8 mouse cellular contexts compared by ENCODE assay signal in the genomic region with DNA sequence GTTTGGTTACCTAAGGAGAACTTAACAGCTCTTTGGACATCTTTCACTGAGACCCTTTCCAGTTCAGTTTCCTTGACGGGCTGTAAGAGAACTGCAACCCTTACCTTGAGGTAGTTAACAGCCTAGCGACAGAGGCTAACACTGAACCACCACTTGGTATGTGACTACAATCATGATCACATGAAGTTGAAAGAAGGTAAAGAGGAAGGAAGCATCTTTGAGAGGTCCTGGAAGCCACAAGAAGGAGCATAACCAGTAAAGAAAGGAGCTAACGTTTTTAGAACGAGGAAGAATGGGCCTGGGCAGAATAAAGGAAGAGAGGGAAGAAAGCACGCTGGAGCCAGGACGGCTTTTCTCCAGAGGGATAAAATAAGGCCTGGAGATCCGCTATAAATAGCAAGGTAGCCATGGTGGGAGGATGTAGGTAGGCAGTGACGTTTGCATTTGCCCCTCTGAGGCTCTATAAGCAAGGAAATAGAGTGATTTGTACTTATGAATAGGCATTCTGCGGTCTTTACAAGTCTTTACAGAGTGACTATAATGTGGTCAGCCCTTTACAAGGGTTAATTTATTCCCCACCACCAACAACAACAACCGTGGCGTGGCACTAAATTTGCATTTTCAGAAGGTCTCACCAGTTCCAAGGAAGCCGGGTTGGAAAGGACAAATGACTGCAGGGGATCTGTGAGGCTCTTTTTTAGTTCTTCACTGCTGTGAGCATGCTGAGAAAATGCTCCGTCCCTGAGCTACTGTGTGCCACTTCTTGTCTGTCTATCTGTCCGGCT. TPM values are rescaled to one million over a fixed set of nuclear protein-coding genes. Genes with fewer than 3 reads are reported as not detected.
A peak's percentile ranks its signal among the peaks of the same experiment; 100 is the strongest.
DNase-seq lines count a peak whose midpoint lies in the region; ATAC-seq and TF ChIP-seq lines count a peak whose summit lies in the region.

No protein-coding gene starts in this region.

- H3K27ac ChIP-seq in kidney, embryonic 14.5 days (ENCODE audit: low read depth, low read length): peak overlapping the region; percentile 83
- H3K27ac ChIP-seq in bone marrow, adult 2 months (ENCODE audit: control insufficient read depth, insufficient read depth, low read depth, low read length, poor library complexity): peak overlapping the region; percentile 49; the same call in 1 of the 2 replicates
- peak overlapping the region; percentile 90 for H3K27ac ChIP-seq in heart, embryonic 16.5 days (ENCODE audit: low read length)

- 38% methylated on average over 14 of the region's 14 CpGs for WGBS in kidney, embryonic 14.5 days
- 13% methylated on average over 14 of the region's 14 CpGs for WGBS in bone marrow, adult 2 months
- WGBS in heart, embryonic 16.5 days: 33% methylated on average over 14 of the region's 14 CpGs

- H3K4me2 ChIP-seq in kidney, embryonic 14.5 days (replicated peaks; ENCODE audit: low read depth, low read length): peak overlapping the region; percentile 87
- peak overlapping the region; percentile 98 for H3K4me2 ChIP-seq in heart, embryonic 16.5 days (ENCODE audit: low read depth, low read length)

- no peak; the same call in 1 of the 2 replicates for ATAC-seq in kidney, embryonic 14.5 days (ENCODE audit: low FRiP score, low TSS enrichment)
- no peak; the same call in 1 of the 2 replicates for ATAC-seq in heart, embryonic 16.5 days (replicated peaks; ENCODE audit: extremely low read depth, insufficient read depth, low FRiP score)
- ATAC-seq in megakaryocyte, adult 5-6 weeks (ENCODE audit: poor library complexity, severe bottlenecking): peak; percentile 17
- no peak for ATAC-seq in erythroid progenitor cell, adult 5-6 weeks (replicated peaks; ENCODE audit: low FRiP score, poor library complexity, severe bottlenecking)

- H3K9me3 ChIP-seq in kidney, embryonic 14.5 days (ENCODE audit: control insufficient read depth, low read length): no peaks in the 10 kb centered on the region
- no peaks in the 10 kb centered on the region for H3K9me3 ChIP-seq in heart, embryonic 16.5 days (replicated peaks; ENCODE audit: control insufficient read depth, low read length)

- TF ChIP-seq CTCF in bone marrow, adult 2 months (IDR thresholded peaks at IDR 0.05; ENCODE audit: control insufficient read depth, insufficient read depth, low read length): no peak

- H3K4me3 ChIP-seq in kidney, embryonic 14.5 days (ENCODE audit: low read length): peak overlapping the region; percentile 56
- no peak overlapping the region for H3K4me3 ChIP-seq in bone marrow, adult 2 months (replicated peaks; ENCODE audit: control insufficient read depth, low read depth, low read length)
- H3K4me3 ChIP-seq in heart, embryonic 16.5 days (ENCODE audit: low read length): peak overlapping the region; percentile 78

- no peak for TF ChIP-seq POLR2A in bone marrow, adult 2 months (IDR thresholded peaks at IDR 0.05; ENCODE audit: borderline replicate concordance, control insufficient read depth, low read depth, low read length)

- peak overlapping the region; percentile 67 for H3K9ac ChIP-seq in kidney, embryonic 14.5 days (ENCODE audit: low read depth, low read length)
- H3K9ac ChIP-seq in heart, embryonic 16.5 days (ENCODE audit: low read length): peak overlapping the region; percentile 56; the same call in 1 of the 2 replicates

- H3K36me3 ChIP-seq in kidney, embryonic 14.5 days (ENCODE audit: control insufficient read depth, insufficient read depth, low read length): peaks cover 2% of the 10 kb centered on the region; the same call in 1 of the 2 replicates
- no peaks in the 10 kb centered on the region for H3K36me3 ChIP-seq in heart, embryonic 16.5 days (ENCODE audit: control insufficient read depth, insufficient read depth)

- no peaks in the 10 kb centered on the region for H3K27me3 ChIP-seq in kidney, embryonic 14.5 days (ENCODE audit: control insufficient read depth, insufficient read depth, low read length)
- H3K27me3 ChIP-seq in heart, embryonic 16.5 days (ENCODE audit: control insufficient read depth, insufficient read depth, low read length): no peaks in the 10 kb centered on the region

- no peak for DNase-seq in kidney, postnatal 10 days
- no peak for DNase-seq in retina, postnatal 1 day
- DNase-seq in thymus, postnatal 36 days: no peak

- H3K4me1 ChIP-seq in kidney, embryonic 14.5 days (ENCODE audit: control insufficient read depth, insufficient read depth, low read length): peaks cover 2% of the 10 kb centered on the region; the same call in 1 of the 2 replicates
- H3K4me1 ChIP-seq in bone marrow, adult 2 months (ENCODE audit: control insufficient read depth, insufficient read depth, low read length): no peaks in the 10 kb centered on the region
- H3K4me1 ChIP-seq in heart, embryonic 16.5 days (ENCODE audit: control insufficient read depth, insufficient read depth, low read length): peaks cover 32% of the 10 kb centered on the region

RNA-seq across cellular contexts. Expression of a gene that starts 0.8 kb away (rescaled TPM):
- polyA plus RNA-seq in kidney, embryonic 14.5 days (2014; fragmentation: Nextera tagmentation; extraction: Ambion mirVana): 21.2 and 22.9 TPM in 2 replicates
- polyA plus RNA-seq in bone marrow, adult 2 months (2011; ENCODE audit: insufficient read depth, insufficient read length, low replicate concordance, missing spikeins): 2.9 TPM in 1 of 2 replicates, not detected in the other
- polyA plus RNA-seq in heart, embryonic 16.5 days (2015; fragmentation: Nextera tagmentation; extraction: Ambion mirVana): 33.4 and 37.2 TPM in 2 replicates
- 1.1 and 1.7 TPM in 2 replicates for total RNA-seq in megakaryocyte, adult 5-6 weeks (2015)
- total RNA-seq in megakaryocyte, adult 5-6 weeks (2017): 2.9 and 6.2 TPM in 2 replicates
- total RNA-seq in erythroid progenitor cell, adult 5-6 weeks (2015; ENCODE audit: low replicate concordance): 6.5 TPM in 1 of 2 replicates, not detected in the other
- 4.4 TPM in 1 of 2 replicates, not detected in the other for total RNA-seq in erythroid progenitor cell, adult 5-6 weeks (2017; ENCODE audit: low replicate concordance)

RNA-seq across cellular contexts. Expression of a gene that starts 17.5 kb away (rescaled TPM):
- polyA plus RNA-seq in kidney, embryonic 14.5 days (2014; fragmentation: Nextera tagmentation; extraction: Ambion mirVana): 9.6 and 14.2 TPM in 2 replicates
- 8.4 and 16.9 TPM in 2 replicates for polyA plus RNA-seq in bone marrow, adult 2 months (2011; ENCODE audit: insufficient read depth, insufficient read length, low replicate concordance, missing spikeins)
- polyA plus RNA-seq in heart, embryonic 16.5 days (2015; fragmentation: Nextera tagmentation; extraction: Ambion mirVana): 7.3 TPM in 2 replicates
- total RNA-seq in megakaryocyte, adult 5-6 weeks (2015): 5.7 and 6.7 TPM in 2 replicates
- 7.9 and 9.4 TPM in 2 replicates for total RNA-seq in megakaryocyte, adult 5-6 weeks (2017)
- total RNA-seq in erythroid progenitor cell, adult 5-6 weeks (2015; ENCODE audit: low replicate concordance): 0.84 and 2.2 TPM in 2 replicates
- 1.9 and 3.9 TPM in 2 replicates for total RNA-seq in erythroid progenitor cell, adult 5-6 weeks (2017; ENCODE audit: low replicate concordance)

RNA-seq across cellular contexts. Expression of a gene that starts 34.0 kb away (rescaled TPM):
- 12.7 and 17.8 TPM in 2 replicates for polyA plus RNA-seq in kidney, embryonic 14.5 days (2014; fragmentation: Nextera tagmentation; extraction: Ambion mirVana)
- 20.8 and 53.1 TPM in 2 replicates for polyA plus RNA-seq in bone marrow, adult 2 months (2011; ENCODE audit: insufficient read depth, insufficient read length, low replicate concordance, missing spikeins)
- 22.8 and 25.1 TPM in 2 replicates for polyA plus RNA-seq in heart, embryonic 16.5 days (2015; fragmentation: Nextera tagmentation; extraction: Ambion mirVana)
- total RNA-seq in megakaryocyte, adult 5-6 weeks (2015): 7.9 and 13.1 TPM in 2 replicates
- total RNA-seq in megakaryocyte, adult 5-6 weeks (2017): 21.3 and 26.3 TPM in 2 replicates
- total RNA-seq in erythroid progenitor cell, adult 5-6 weeks (2015; ENCODE audit: low replicate concordance): 7.1 and 9.4 TPM in 2 replicates
- total RNA-seq in erythroid progenitor cell, adult 5-6 weeks (2017; ENCODE audit: low replicate concordance): 6.1 and 16.9 TPM in 2 replicates

RNA-seq across cellular contexts. Expression of a gene that starts 39.4 kb away (rescaled TPM):
- polyA plus RNA-seq in kidney, embryonic 14.5 days (2014; fragmentation: Nextera tagmentation; extraction: Ambion mirVana): 26.0 and 37.8 TPM in 2 replicates
- 6.6 and 11.5 TPM in 2 replicates for polyA plus RNA-seq in bone marrow, adult 2 months (2011; ENCODE audit: insufficient read depth, insufficient read length, low replicate concordance, missing spikeins)
- polyA plus RNA-seq in heart, embryonic 16.5 days (2015; fragmentation: Nextera tagmentation; extraction: Ambion mirVana): 8.5 and 14.3 TPM in 2 replicates
- total RNA-seq in megakaryocyte, adult 5-6 weeks (2015): 12.0 and 12.2 TPM in 2 replicates
- total RNA-seq in megakaryocyte, adult 5-6 weeks (2017): 9.9 and 10.7 TPM in 2 replicates
- total RNA-seq in erythroid progenitor cell, adult 5-6 weeks (2015; ENCODE audit: low replicate concordance): 2.5 and 3.4 TPM in 2 replicates
- 2.1 and 3.3 TPM in 2 replicates for total RNA-seq in erythroid progenitor cell, adult 5-6 weeks (2017; ENCODE audit: low replicate concordance)

RNA-seq across cellular contexts. Expression of a gene that starts 43.5 kb away (rescaled TPM):
- 27.8 and 33.6 TPM in 2 replicates for polyA plus RNA-seq in kidney, embryonic 14.5 days (2014; fragmentation: Nextera tagmentation; extraction: Ambion mirVana)
- 1.4 TPM in 1 of 2 replicates, not detected in the other for polyA plus RNA-seq in bone marrow, adult 2 months (2011; ENCODE audit: insufficient read depth, insufficient read length, low replicate concordance, missing spikeins)
- 9.1 and 10.6 TPM in 2 replicates for polyA plus RNA-seq in heart, embryonic 16.5 days (2015; fragmentation: Nextera tagmentation; extraction: Ambion mirVana)
- total RNA-seq in megakaryocyte, adult 5-6 weeks (2015): 0.36 TPM in 1 of 2 replicates, not detected in the other
- 0.07 TPM in 1 of 2 replicates, not detected in the other for total RNA-seq in megakaryocyte, adult 5-6 weeks (2017)
- not detected in 2 replicates for total RNA-seq in erythroid progenitor cell, adult 5-6 weeks (2015; ENCODE audit: low replicate concordance)
- not detected in 2 replicates for total RNA-seq in erythroid progenitor cell, adult 5-6 weeks (2017; ENCODE audit: low replicate concordance)
